Mouse (Mus musculus): ENCODE measurements at regions not wholly inside any gene's neighbourhood (a gene's known extent, or its start where the extent isn't known, plus 50 kb on each side); places are given as distances from the start of the nearest gene placed in this dataset.

- Histone ChIP-seq H3K27ac (replicated peaks) (no peak overlapping the region), H3K4me3 (no peak overlapping the region), H3K9me3 (peaks cover 7% of the 10 kb centered on the region; the same call in 1 of the 2 replicates), H3K27me3 (no peaks in the 10 kb centered on the region), H3K4me2 (replicated peaks) (no peak overlapping the region), H3K4me1 (0 out of 2 replicates have a peak, but pooled peaks cover 5% of the 10 kb centered on the region), H3K9ac (replicated peaks) (no peak overlapping the region), H3K36me3 (no peaks in the 10 kb centered on the region)
- ATAC-seq (ENCODE audit: low FRiP score, low read depth), result no peak
- 79% methylated on average over 5 of the region's 5 CpGs for WGBS
These were observed 51.0 kb upstream of the Stt3b start for GRCm38 (mm10) chr9:115361191-115361590.

GRCm38 (mm10) chr9:115361881-115362280 is 51.7 kb upstream of the Stt3b start:
- H3K9ac ChIP-seq (replicated peaks), result no peak overlapping the region
- no peaks in the 10 kb centered on the region for H3K36me3 ChIP-seq
- H3K4me1 ChIP-seq, result 0 out of 2 replicates have a peak, but pooled peaks cover 4% of the 10 kb centered on the region
- no peak overlapping the region for H3K27ac ChIP-seq (replicated peaks)
- peaks cover 7% of the 10 kb centered on the region; the same call in 1 of the 2 replicates for H3K9me3 ChIP-seq
- ATAC-seq (ENCODE audit: low FRiP score, low read depth), result no peak
- no peak overlapping the region for H3K4me2 ChIP-seq (replicated peaks)
- whole genome bisulfite sequencing, result 87% methylated on average over 11 of the region's 11 CpGs
- no peaks in the 10 kb centered on the region for H3K27me3 ChIP-seq
- H3K4me3 ChIP-seq, result no peak overlapping the region

DNA sequence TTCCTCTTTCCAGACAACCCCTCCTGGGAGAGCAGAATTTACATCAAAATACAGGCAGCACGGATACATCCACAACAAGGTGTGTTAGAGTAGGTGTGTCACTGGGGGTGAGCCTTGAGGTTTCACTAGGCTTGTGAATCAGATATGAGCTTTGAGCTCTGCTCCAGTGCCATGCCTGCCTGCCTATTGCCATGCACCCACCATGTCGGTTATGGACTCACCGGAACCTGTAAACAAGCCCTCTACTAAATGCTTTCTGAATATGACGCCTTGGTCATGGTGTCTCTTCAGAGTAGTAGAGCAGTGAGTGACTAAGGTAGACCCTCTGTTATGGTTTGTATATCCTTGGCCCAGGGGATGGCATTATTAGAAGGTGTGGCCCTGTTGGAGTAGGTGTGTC is 52.3 kb upstream of the Stt3b start:
- Histone ChIP-seq H3K9me3 (peaks cover 7% of the 10 kb centered on the region; the same call in 1 of the 2 replicates), H3K4me2 (replicated peaks) (no peak overlapping the region), H3K27me3 (no peaks in the 10 kb centered on the region), H3K27ac (replicated peaks) (no peak overlapping the region), H3K4me3 (no peak overlapping the region), H3K9ac (replicated peaks) (no peak overlapping the region), H3K4me1 (no peaks in the 10 kb centered on the region), H3K36me3 (no peaks in the 10 kb centered on the region)
- WGBS, result 84% methylated on average over 4 of the region's 4 CpGs
- ATAC-seq (ENCODE audit: low FRiP score, low read depth), result no peak

- H3K27ac ChIP-seq (replicated peaks), result no peak overlapping the region
- no peaks in the 10 kb centered on the region for H3K4me1 ChIP-seq
- no peak for ATAC-seq (ENCODE audit: low FRiP score, low read depth)
- H3K4me3 ChIP-seq, result no peak overlapping the region
- no peak overlapping the region for H3K4me2 ChIP-seq (replicated peaks)
- no peaks in the 10 kb centered on the region for H3K36me3 ChIP-seq
- no peak overlapping the region for H3K9ac ChIP-seq (replicated peaks)
- peaks cover 7% of the 10 kb centered on the region; the same call in 1 of the 2 replicates for H3K9me3 ChIP-seq
- whole genome bisulfite sequencing, result 91% methylated on average over 16 of the region's 16 CpGs
- H3K27me3 ChIP-seq, result no peaks in the 10 kb centered on the region
These were observed 55.0 kb upstream of the Stt3b start for GRCm38 (mm10) chr9:115364919-115365861.

DNA sequence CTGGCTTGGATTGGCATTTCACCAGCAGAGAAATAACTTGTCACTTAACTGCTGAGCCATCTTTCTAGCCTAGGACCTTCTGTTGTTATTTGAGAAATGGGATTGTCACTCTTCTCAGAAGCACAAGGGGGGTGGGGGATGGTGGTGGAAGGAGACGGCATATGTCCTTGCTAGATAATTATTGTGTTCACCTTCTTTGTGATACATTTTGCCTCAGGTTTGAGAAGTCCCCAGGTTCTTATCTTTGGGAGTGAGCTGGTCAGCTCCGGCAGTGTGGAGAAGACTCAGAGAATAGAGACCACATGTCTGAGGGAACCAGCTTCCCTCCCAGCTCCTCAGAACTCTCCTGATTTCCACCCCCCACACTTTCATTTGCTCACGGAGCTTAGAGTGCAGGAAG is 57.6 kb upstream of the Stt3b start:
- WGBS, result 73% methylated on average over 3 of the region's 3 CpGs
- Histone ChIP-seq H3K27ac (replicated peaks) (no peak overlapping the region), H3K4me3 (no peak overlapping the region), H3K36me3 (no peaks in the 10 kb centered on the region), H3K9me3 (peaks cover 7% of the 10 kb centered on the region; the same call in 1 of the 2 replicates), H3K4me1 (no peaks in the 10 kb centered on the region), H3K27me3 (no peaks in the 10 kb centered on the region), H3K9ac (replicated peaks) (no peak overlapping the region), H3K4me2 (replicated peaks) (no peak overlapping the region)
- ATAC-seq (ENCODE audit: low FRiP score, low read depth), result no peak

GRCm38 (mm10) chr9:115380276-115380675 is 70.1 kb upstream of the Stt3b start:
- WGBS, result 75% methylated on average over 15 of the region's 15 CpGs
- no peak for ATAC-seq (ENCODE audit: low FRiP score, low read depth)
- no peak overlapping the region for H3K27ac ChIP-seq (replicated peaks)

DNA sequence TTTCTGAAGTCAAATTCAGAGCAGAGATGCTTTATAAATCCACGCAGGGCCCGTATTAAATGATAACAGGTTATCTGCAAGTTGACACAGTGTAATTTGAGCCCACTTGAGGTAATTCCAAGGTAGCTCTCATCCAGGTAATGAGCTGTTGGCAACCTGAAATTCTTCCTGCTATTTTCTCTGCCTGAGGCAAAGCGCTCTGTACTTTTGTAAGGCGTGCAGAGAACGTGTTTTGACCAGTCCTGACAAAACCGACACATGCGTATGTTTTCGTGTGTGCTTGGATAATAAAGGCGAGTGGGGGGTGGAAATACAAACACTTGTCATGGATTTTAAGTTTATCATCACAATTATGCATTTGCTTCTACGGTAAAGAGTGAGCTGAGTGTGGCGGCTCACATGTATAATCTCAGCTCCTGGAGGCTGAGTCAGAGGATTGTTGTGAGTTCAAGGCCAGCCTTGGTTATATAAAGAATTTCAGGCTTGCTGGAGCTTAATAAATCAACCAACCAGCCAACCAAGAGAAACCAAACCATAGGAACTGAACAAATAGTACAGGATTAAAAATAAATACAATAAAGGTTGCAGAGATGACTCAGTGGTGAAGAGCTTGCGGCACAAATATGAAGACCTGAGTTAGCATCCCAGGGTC is 72.7 kb upstream of the Stt3b start:
- Histone ChIP-seq H3K27ac (replicated peaks) (no peak overlapping the region), H3K27me3 (no peaks in the 10 kb centered on the region), H3K4me3 (no peak overlapping the region), H3K9me3 (no peaks in the 10 kb centered on the region), H3K4me2 (replicated peaks) (no peak overlapping the region), H3K36me3 (no peaks in the 10 kb centered on the region), H3K4me1 (peaks cover 5% of the 10 kb centered on the region; the same call in 1 of the 2 replicates), H3K9ac (replicated peaks) (no peak overlapping the region)
- ATAC-seq (ENCODE audit: low FRiP score, low read depth), result no peak
- 93% methylated on average over 12 of the region's 12 CpGs for WGBS

More at GRCm38 (mm10) chr9:115380276-115380675, 70.1 kb upstream of the Stt3b start:
- Histone ChIP-seq H3K36me3 (no peaks in the 10 kb centered on the region), H3K4me1 (peaks cover 5% of the 10 kb centered on the region; the same call in 1 of the 2 replicates), H3K4me2 (replicated peaks) (no peak overlapping the region), H3K27me3 (no peaks in the 10 kb centered on the region), H3K4me3 (no peak overlapping the region), H3K9ac (replicated peaks) (no peak overlapping the region), H3K9me3 (no peaks in the 10 kb centered on the region)

DNA sequence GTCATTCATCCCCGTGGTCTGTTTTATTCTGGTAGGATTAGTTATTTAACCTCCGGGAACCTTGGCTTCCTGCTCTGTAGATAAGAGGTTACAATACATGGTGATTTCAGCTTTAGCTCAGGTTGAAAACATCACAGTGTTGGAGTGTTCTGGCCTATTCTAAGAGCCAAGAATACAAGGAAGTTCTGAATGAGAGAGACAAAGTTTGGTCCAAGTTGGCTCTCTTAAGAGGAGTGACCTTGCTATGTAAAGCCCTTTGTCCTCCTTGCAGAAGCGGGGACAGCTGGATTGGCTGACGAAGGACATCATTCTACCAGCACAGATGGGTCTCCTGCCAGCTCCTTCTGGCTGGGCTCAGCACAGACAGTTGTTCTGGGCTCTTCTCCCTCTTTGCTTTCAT is 73.7 kb upstream of the Stt3b start:
- Histone ChIP-seq H3K9me3 (no peaks in the 10 kb centered on the region), H3K4me2 (replicated peaks) (no peak overlapping the region), H3K27me3 (no peaks in the 10 kb centered on the region), H3K27ac (replicated peaks) (no peak overlapping the region), H3K36me3 (no peaks in the 10 kb centered on the region), H3K9ac (replicated peaks) (no peak overlapping the region), H3K4me3 (no peak overlapping the region), H3K4me1 (peaks cover 5% of the 10 kb centered on the region; the same call in 1 of the 2 replicates)
- no peak for ATAC-seq (ENCODE audit: low FRiP score, low read depth)
- WGBS, result 76% methylated on average over 4 of the region's 4 CpGs

DNA sequence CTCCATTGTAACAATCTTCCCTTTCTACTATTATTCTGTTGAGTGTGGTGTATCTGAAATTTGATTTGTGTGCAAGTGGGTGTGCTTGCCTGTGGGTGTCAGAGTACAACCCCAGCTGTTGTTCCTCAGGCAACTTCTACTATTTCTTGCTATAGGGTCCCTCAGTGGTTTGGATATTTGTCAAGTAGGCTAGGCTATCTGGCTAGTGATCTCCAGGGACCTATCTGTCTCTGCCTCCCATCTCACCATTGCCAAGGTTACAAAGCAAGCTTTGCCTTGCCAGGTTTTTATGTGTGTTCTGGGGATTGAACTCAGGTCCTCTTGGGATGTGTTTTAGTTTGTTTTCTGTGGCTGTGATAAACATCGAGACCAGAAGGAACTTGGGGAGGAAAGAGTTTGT is 74.1 kb upstream of the Stt3b start:
- Histone ChIP-seq H3K4me1 (peaks cover 5% of the 10 kb centered on the region; the same call in 1 of the 2 replicates), H3K9ac (replicated peaks) (no peak overlapping the region), H3K9me3 (no peaks in the 10 kb centered on the region), H3K4me2 (replicated peaks) (no peak overlapping the region), H3K27me3 (no peaks in the 10 kb centered on the region), H3K4me3 (no peak overlapping the region), H3K27ac (replicated peaks) (no peak overlapping the region), H3K36me3 (no peaks in the 10 kb centered on the region)
- no peak for ATAC-seq (ENCODE audit: low FRiP score, low read depth)
- WGBS, result 100% methylated on average over 1 of the region's 1 CpGs

DNA sequence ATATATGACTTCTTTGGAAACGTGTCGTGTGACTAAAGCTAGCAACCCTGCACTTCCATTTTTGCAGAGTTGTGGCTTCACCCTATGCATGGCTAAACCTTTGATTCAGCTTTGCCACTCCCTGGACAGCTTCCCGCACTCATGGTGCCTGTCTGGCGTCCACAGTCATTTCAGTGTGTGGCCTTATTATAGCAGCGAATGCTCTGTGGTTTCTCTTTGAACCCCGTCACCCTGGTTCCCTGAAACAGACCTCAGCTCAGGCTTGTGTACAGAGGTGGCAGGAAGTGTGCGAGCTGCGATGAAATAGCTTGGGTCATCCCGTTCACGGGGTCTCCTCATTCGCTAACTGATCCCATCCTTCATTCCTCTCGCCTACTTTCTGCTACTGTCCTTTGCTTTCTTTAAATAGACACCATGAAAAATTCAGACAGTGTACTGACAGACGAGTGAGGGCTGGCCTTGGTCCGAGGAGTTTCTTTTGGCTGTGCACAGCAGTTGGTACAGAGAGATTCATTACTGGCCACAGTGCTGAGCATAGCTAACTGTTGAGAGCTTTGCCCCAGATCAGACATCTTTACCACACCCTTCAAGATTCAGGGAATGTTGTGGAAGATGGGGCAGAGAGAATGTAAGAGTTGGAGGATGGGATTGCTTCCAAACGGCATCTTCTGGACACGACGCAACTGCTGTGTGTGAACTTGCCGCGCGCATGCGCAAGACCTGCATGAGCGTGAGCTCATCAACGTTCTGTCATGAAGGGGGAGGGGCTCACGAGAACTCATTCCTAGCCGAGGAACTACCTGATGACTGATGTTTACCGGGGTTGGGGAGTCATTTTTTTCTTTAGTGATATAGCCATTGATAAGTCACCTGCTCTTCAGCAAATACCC is 77.5 kb upstream of the Stt3b start:
- no peak for ATAC-seq (ENCODE audit: low FRiP score, low read depth)
- no peaks in the 10 kb centered on the region for H3K27me3 ChIP-seq
- no peak overlapping the region for H3K9ac ChIP-seq (replicated peaks)
- H3K4me1 ChIP-seq, result peaks cover 9% of the 10 kb centered on the region; the same call in 1 of the 2 replicates
- H3K4me2 ChIP-seq (replicated peaks), result no peak overlapping the region
- no peak overlapping the region for H3K27ac ChIP-seq (replicated peaks)
- no peaks in the 10 kb centered on the region for H3K36me3 ChIP-seq
- H3K4me3 ChIP-seq, result no peak overlapping the region
- H3K9me3 ChIP-seq, result no peaks in the 10 kb centered on the region
- WGBS, result 89% methylated on average over 26 of the region's 26 CpGs

GRCm38 (mm10) chr9:115388361-115388759 is 78.1 kb upstream of the Stt3b start:
- WGBS, result 84% methylated on average over 11 of the region's 11 CpGs
- H3K4me1 ChIP-seq, result peaks cover 9% of the 10 kb centered on the region; the same call in 1 of the 2 replicates
- 0 out of 2 replicates have a peak, but pooled peaks have one; percentile 52 for ATAC-seq (ENCODE audit: low FRiP score, low read depth)

More at GRCm38 (mm10) chr9:115388361-115388759, 78.1 kb upstream of the Stt3b start:
- H3K36me3 ChIP-seq, result no peaks in the 10 kb centered on the region
- no peaks in the 10 kb centered on the region for H3K27me3 ChIP-seq
- no peak overlapping the region for H3K4me2 ChIP-seq (replicated peaks)
- no peaks in the 10 kb centered on the region for H3K9me3 ChIP-seq
- no peak overlapping the region for H3K27ac ChIP-seq (replicated peaks)
- H3K9ac ChIP-seq (replicated peaks), result no peak overlapping the region
- H3K4me3 ChIP-seq, result no peak overlapping the region
